Mouse (Mus musculus) kidney, embryonic 14.5 days (tissue): ENCODE measurements around the gene Ugcg. TPM values are rescaled to one million over a fixed set of nuclear protein-coding genes. Genes with fewer than 3 reads are reported as not detected.

Source experiments
- ATAC-seq: fragments of 200-750 bp; cut with Nextera tagmentation; 2 replicates; pipeline ENCODE4 v1.8.0; 2017; ENCODE audit warnings: moderate number of reproducible peaks, mild to moderate bottlenecking, moderate TSS enrichment, moderate library complexity; ENCODE audit not compliant: low FRiP score, low TSS enrichment
- H3K27ac ChIP-seq: fragments of 300-500 bp; sonication (generic); 2 replicates; pipeline ENCODE4 v1.5.1; 2014; ENCODE audit warnings: low read depth, mild to moderate bottlenecking, low read length, moderate library complexity, mixed read lengths
- H3K27me3 ChIP-seq: fragments of 300-500 bp; sonication (generic); 2 replicates; pipeline ENCODE4 v1.6.1; 2014; ENCODE audit warnings: mild to moderate bottlenecking, low read length; ENCODE audit not compliant: control insufficient read depth, insufficient read depth
- H3K36me3 ChIP-seq: fragments of 300-500 bp; sonication (generic); 2 replicates; pipeline ENCODE4 v1.6.1; 2014; ENCODE audit warnings: low read length, mixed read lengths; ENCODE audit not compliant: control insufficient read depth, insufficient read depth
- H3K4me1 ChIP-seq: fragments of 300-500 bp; sonication (generic); 2 replicates; pipeline ENCODE4 v1.6.1; 2014; ENCODE audit warnings: low read length, mixed read lengths; ENCODE audit not compliant: control insufficient read depth, insufficient read depth
- H3K4me2 ChIP-seq: fragments of 300-500 bp; sonication (generic); replicated peaks from 2 replicates; pipeline ENCODE4 v1.6.1; 2014; ENCODE audit warnings: low read depth, mild to moderate bottlenecking, low read length
- H3K4me3 ChIP-seq: fragments of 300-500 bp; sonication (generic); 2 replicates; pipeline ENCODE4 v1.5.1; 2014; ENCODE audit warnings: mild to moderate bottlenecking, low read length
- H3K9ac ChIP-seq: fragments of 300-500 bp; sonication (generic); 2 replicates; pipeline ENCODE4 v1.6.1; 2014; ENCODE audit warnings: low read depth, mild to moderate bottlenecking, low read length, moderate library complexity
- H3K9me3 ChIP-seq: fragments of 300-500 bp; sonication (generic); 2 replicates; pipeline ENCODE4 v1.6.1; 2016; ENCODE audit warnings: low read length; ENCODE audit not compliant: control insufficient read depth
- WGBS: fragments of 180-500 bp; shearing (Covaris S2); extraction: QIAGEN DNeasy Blood & Tissue Kit; methylation state at CpG from one replicate; pipeline ENCODE4 v1.1.7; 2014; 5-methylcytosine and 5-hydroxymethylcytosine counted together
- polyA plus RNA-seq: library from polyadenylated mRNA; unstranded; fragments of >200 nt; fragmentation: Nextera tagmentation; extraction: Ambion mirVana; gene quantifications from 2 replicates; pipeline ENCODE4 v1.2.1, GENCODE M21; 2014

Gene Ugcg
- polyA plus RNA-seq, 1 experiment from 2014 or later: 12.7 TPM

- H3K4me2 ChIP-seq: no peak overlapping the region
- no peaks in the 10 kb centered on the region for H3K27me3 ChIP-seq
- no peak for ATAC-seq
- H3K9ac ChIP-seq: no peak overlapping the region
- no peak overlapping the region for H3K4me3 ChIP-seq
- no peaks in the 10 kb centered on the region for H3K9me3 ChIP-seq
- no peaks in the 10 kb centered on the region for H3K4me1 ChIP-seq
- H3K36me3 ChIP-seq: no peaks in the 10 kb centered on the region
- H3K27ac ChIP-seq: no peak overlapping the region
- 43% methylated on average over 5 of the region's 5 CpGs for WGBS
Observed at GRCm38 (mm10) chr4:59181320-59182271, 7.5 kb upstream of the Ugcg start.

DNA sequence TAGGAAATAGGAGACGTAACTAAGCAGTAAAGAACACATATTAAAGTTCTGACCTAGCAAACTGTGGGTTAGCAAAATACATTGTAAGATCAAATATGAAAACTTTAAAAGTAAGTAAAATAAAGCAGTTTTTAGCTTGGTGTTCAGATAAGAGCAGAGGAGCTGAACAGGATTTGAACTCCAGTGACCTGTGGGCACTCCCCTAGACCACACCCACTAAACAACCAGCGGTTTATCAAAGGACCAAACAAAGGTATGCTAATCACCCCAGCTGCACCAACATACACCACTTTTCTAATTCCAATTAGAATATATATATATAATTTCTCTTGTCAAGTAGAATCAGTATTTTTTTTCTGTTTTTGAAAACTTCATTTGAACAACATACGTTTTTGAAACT is 3.4 kb upstream of the Ugcg start:
- Histone ChIP-seq H3K9me3 (no peaks in the 10 kb centered on the region), H3K36me3 (no peaks in the 10 kb centered on the region), H3K9ac (no peak overlapping the region), H3K27me3 (no peaks in the 10 kb centered on the region), H3K4me3 (no peak overlapping the region), H3K4me2 (no peak overlapping the region), H3K4me1 (peaks cover 7% of the 10 kb centered on the region), H3K27ac (no peak overlapping the region)
- ATAC-seq: no peak
- 67% methylated on average over 3 of the region's 3 CpGs for WGBS

- Histone ChIP-seq H3K27me3 (no peaks in the 10 kb centered on the region), H3K27ac (no peak overlapping the region), H3K4me1 (peaks cover 11% of the 10 kb centered on the region), H3K9ac (no peak overlapping the region), H3K4me3 (no peak overlapping the region), H3K36me3 (no peaks in the 10 kb centered on the region), H3K4me2 (no peak overlapping the region), H3K9me3 (no peaks in the 10 kb centered on the region)
- no peak for ATAC-seq
- 22% methylated on average over 3 of the region's 3 CpGs for WGBS
Observed at GRCm38 (mm10) chr4:59187289-59187688, 1.8 kb upstream of the Ugcg start.

DNA sequence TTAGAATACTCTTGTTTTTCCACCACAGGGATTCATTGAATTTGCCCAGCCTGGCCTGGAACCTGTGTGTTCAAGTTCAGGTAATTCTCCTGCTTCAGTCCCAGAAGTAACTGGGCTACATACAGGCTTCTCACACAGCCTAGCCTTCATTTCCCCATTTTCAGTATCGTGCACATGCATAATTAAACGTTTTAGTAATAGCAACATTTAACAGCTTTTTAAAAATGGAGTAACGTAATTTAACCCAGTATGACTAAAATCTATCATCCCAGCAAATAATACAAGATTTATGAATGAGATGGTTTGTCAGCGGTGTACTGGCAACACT is 619 bp upstream of the Ugcg start:
- H3K9ac ChIP-seq: peak overlapping the region; percentile 93; the same call in 1 of the 2 replicates
- H3K4me3 ChIP-seq: peak overlapping the region; percentile 88
- WGBS: 28% methylated on average over 4 of the region's 4 CpGs
- H3K27ac ChIP-seq: peak overlapping the region; percentile 79; the same call in 1 of the 2 replicates
- ATAC-seq: no peak
- no peaks in the 10 kb centered on the region for H3K9me3 ChIP-seq
- H3K4me2 ChIP-seq: peak overlapping the region; percentile 71
- no peaks in the 10 kb centered on the region for H3K27me3 ChIP-seq
- peaks cover 11% of the 10 kb centered on the region for H3K4me1 ChIP-seq
- H3K36me3 ChIP-seq: no peaks in the 10 kb centered on the region

- WGBS: under 1% methylated on average over 42 of the region's 54 CpGs
- peak overlapping the region; percentile 93 for H3K9ac ChIP-seq
- peak overlapping the region; percentile 79; the same call in 1 of the 2 replicates for H3K27ac ChIP-seq
- peak overlapping the region; percentile 71 for H3K4me2 ChIP-seq
- H3K4me1 ChIP-seq: peaks cover 11% of the 10 kb centered on the region
- peak; percentile 77 for ATAC-seq
- no peaks in the 10 kb centered on the region for H3K36me3 ChIP-seq
- peak overlapping the region; percentile 88 for H3K4me3 ChIP-seq
- no peaks in the 10 kb centered on the region for H3K9me3 ChIP-seq
- no peaks in the 10 kb centered on the region for H3K27me3 ChIP-seq
Observed at GRCm38 (mm10) chr4:59189546-59190237, 635 bp downstream of the Ugcg start.

DNA sequence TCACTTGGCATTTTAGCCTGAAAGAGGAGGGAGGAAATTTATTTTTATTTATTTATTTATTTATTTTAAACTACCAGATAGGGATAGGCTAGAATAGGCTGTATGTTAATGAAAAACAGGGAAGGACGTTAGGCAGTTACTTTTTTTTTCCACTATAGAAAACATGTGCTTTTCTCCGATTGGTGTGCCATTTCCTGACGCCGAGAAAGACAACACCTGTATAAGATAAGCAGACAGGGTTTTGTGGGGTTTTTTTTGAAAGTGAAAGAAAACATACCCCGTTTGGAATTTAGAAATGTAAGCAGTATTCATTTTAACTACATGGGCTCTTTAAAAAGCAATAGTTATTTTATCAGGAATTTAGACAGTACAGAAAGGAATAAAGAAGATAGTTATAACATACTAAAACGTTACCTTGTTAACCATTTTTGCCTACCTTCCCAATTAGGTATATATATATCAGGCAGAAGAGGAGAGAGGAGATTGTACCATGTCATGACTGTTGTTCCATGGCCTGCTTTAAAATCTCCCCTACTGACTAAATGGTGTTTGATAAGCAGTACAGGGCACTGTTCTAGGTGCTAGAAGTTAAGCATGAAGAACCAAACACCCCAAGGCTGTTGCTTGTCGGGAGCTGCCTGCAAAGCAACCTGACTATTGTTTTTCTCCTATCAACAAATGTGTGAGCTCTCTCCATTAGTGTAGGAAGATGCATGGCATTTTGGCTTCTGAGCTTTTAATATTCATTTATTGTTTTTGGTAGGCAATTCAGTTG is 1.8 kb downstream of the Ugcg start:
- Histone ChIP-seq H3K9me3 (no peaks in the 10 kb centered on the region), H3K4me2 (peak overlapping the region; percentile 71), H3K9ac (no peak overlapping the region), H3K4me3 (peak overlapping the region; percentile 88), H3K27me3 (no peaks in the 10 kb centered on the region), H3K27ac (no peak overlapping the region), H3K36me3 (no peaks in the 10 kb centered on the region), H3K4me1 (peaks cover 11% of the 10 kb centered on the region)
- no peak for ATAC-seq
- 60% methylated on average over 7 of the region's 7 CpGs for WGBS

DNA sequence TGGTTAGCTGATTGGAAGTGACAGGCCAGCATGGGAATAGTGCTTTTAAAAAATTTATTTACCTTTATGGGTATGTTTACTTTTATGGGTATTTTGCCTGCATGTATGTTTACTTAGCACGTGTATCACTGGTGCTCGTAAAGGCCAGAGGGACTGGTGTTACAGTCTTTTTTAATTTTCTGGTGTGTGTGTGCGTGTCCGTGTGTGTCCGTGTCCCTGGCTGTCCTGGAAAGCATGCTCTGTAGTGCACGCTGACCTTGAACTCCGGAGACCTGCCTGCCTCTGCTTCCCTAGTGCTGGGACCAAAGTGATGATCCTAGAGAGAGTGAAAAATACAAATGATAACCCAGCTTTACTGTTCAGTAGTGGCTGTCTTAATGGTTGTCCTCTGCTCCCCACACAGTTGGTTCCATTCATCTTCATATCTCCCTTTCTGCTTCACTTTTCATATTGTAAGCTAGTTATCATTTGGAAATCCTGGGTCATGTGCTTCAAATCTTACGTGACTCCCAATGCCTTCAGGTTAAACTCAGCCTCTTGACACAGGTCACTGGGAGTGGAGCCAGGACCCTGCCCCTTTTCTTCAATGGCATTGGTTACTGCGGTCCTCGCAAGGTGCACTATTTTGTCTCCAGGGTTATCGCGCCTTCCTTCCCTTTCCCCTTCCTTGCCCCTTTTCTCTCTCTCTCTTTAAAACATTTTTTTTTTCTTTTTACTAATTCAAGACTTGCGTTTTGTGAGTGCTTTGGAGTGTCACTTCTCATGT is 5.9 kb downstream of the Ugcg start:
- Histone ChIP-seq H3K27me3 (no peaks in the 10 kb centered on the region), H3K4me1 (peaks cover 29% of the 10 kb centered on the region), H3K36me3 (no peaks in the 10 kb centered on the region), H3K4me2 (no peak overlapping the region), H3K9ac (no peak overlapping the region), H3K4me3 (no peak overlapping the region), H3K9me3 (no peaks in the 10 kb centered on the region), H3K27ac (no peak overlapping the region)
- 87% methylated on average over 13 of the region's 13 CpGs for WGBS
- ATAC-seq: no peak

GRCm38 (mm10) chr4:59196346-59197077 is 7.5 kb downstream of the Ugcg start:
- WGBS: 13% methylated on average over 12 of the region's 12 CpGs
- Histone ChIP-seq H3K27me3 (no peaks in the 10 kb centered on the region), H3K9ac (no peak overlapping the region), H3K27ac (peak overlapping the region; percentile 32; the same call in 1 of the 2 replicates), H3K4me1 (peaks cover 20% of the 10 kb centered on the region), H3K9me3 (no peaks in the 10 kb centered on the region), H3K36me3 (no peaks in the 10 kb centered on the region), H3K4me2 (no peak overlapping the region), H3K4me3 (no peak overlapping the region)
- no peak for ATAC-seq
